Mouse (Mus musculus) bone marrow, adult 2 months (tissue): ENCODE results near the gene Ubqln2. TPM values are rescaled to one million over a fixed set of nuclear protein-coding genes. Genes with fewer than 3 reads are reported as not detected.

Experiments
- H3K27ac ChIP-seq: fragments of 200-500 bp; 2 replicates; pipeline ENCODE4 v1.5.1; 2012; ENCODE audit warnings: low read depth, mild to moderate bottlenecking, control low read depth, inconsistent platforms, low read length; ENCODE audit not compliant: control insufficient read depth, poor library complexity, insufficient read depth
- H3K4me1 ChIP-seq: fragments of 200-500 bp; 2 replicates; pipeline ENCODE4 v1.6.1; 2011; ENCODE audit warnings: low read length; ENCODE audit not compliant: control insufficient read depth, insufficient read depth
- H3K4me3 ChIP-seq: fragments of 200-500 bp; replicated peaks from 2 replicates; pipeline ENCODE3; 2011; ENCODE audit warnings: mild to moderate bottlenecking, low read depth, low read length, control low read depth; ENCODE audit not compliant: control insufficient read depth
- CTCF ChIP-seq: fragments of 200-500 bp; IDR thresholded peaks from 2 replicates; pipeline ENCODE4 v1.5.1; 2011; ENCODE audit warnings: low read length, control low read depth; ENCODE audit not compliant: control insufficient read depth, insufficient read depth
- POLR2A ChIP-seq: fragments of 200-500 bp; IDR thresholded peaks from 2 replicates; pipeline ENCODE4 v1.6.1; 2011; ENCODE audit warnings: low read depth, mild to moderate bottlenecking, control low read depth, low read length, borderline replicate concordance; ENCODE audit not compliant: control insufficient read depth
- WGBS: fragments of 180-500 bp; shearing (Covaris S2); methylation state at CpG from one replicate; pipeline ENCODE4 v1.1.7; 2018; 5-methylcytosine and 5-hydroxymethylcytosine counted together
- polyA plus RNA-seq: library from polyadenylated mRNA; stranded (reverse); fragments of >200 nt; gene quantifications from 2 replicates; pipeline ENCODE4 v1.2.4, GENCODE M21; 2011; ENCODE audit warnings: low replicate concordance; ENCODE audit not compliant: missing spikeins, insufficient read depth, insufficient read length

Ubqln2 gene
- polyA plus RNA-seq = 1.9 and 6.5 TPM in 2 replicates

DNA sequence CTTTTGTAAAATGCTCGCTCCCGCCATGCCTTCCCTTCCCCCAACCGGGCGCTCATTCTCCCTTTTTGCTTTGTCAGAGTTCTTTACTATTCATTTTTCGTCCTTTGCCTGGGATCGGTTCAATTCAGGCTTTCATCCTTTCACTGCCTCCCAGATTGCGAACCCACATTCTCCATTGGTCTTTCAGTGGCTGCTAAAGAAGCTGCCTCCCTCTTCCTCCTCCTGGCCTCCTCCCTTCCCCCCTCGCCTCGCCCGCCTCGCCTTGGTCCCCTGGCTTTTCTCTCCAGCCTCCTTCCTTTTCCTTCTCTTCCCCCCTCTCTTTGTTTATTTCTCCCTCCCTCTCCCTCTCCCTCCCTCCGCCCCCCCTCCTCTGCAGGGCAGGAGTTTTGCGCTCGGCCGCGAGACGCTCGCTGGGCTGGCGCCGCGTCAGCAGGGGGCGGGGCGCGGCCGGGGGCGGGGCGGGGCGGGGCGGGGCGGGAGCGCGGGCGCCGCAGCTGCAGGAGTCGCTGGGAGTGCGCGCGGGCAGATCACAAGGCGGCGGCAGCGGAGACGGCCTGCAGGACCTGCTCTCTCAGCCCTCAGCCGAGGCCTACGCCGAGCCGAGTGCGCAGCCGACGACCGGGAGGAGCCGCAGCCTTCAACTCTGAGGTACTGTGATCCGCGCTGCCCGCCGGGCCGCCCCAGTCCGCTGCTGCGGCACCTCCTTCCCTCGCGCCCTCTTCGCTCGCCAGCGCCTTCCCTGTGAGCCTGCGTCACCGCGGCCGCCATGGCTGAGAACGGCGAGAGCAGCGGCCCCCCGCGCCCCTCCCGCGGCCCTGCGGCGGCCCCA, at the start of gene Ubqln2:
Ubqln2 (plus strand) TSS at position 540 of the 829 bp plus-strand sequence.
- Histone ChIP-seq H3K27ac (peak within 1 kb of the TSS; percentile 63), H3K4me1 (no peaks in the 10 kb centered on the region), H3K4me3 (peak within 1 kb of the TSS; percentile 84)
- TF ChIP-seq CTCF = no peak
- peak; percentile 78; the same call in 1 of the 2 replicates for TF ChIP-seq POLR2A
- WGBS = 14% methylated on average over 75 of the region's 76 CpGs

GRCm38 (mm10) chrX:153451946-153452345, 46.1 kb upstream of the Ubqln2 start:
- Histone ChIP-seq H3K27ac (no peak overlapping the region), H3K4me1 (no peaks in the 10 kb centered on the region), H3K4me3 (no peak overlapping the region)
- no peak for TF ChIP-seq CTCF
- no peak for TF ChIP-seq POLR2A
- 37% methylated on average over 5 of the region's 5 CpGs for WGBS

DNA sequence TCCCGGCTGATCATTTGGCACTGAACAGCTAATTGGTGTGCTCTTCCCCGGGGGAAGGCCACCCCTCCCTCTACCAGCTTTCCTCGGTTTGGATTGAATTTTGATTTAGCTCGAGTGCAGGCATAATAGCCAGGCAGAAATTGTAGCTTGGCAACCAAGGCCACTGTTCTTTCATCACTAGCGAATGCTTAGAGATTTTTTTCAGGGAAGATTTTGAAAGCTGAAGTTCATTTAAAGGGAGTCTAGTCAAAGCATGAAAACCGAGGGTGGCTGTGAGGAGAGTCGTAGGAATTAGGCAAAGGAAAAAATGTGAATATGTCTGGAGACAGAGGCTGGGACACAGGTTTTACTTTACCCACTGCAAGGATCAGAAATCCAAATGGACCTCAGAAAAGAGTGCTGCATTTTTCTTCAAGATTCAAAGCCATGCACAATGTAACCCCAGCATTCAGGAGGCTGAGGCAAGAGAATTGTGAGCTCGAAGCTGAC, 21.2 kb upstream of the Ubqln2 start:
- Histone ChIP-seq H3K4me3 (no peak overlapping the region), H3K4me1 (no peaks in the 10 kb centered on the region), H3K27ac (no peak overlapping the region)
- 77% methylated on average over 8 of the region's 8 CpGs for WGBS
- TF ChIP-seq POLR2A = no peak
- TF ChIP-seq CTCF = no peak

- TF ChIP-seq POLR2A = no peak
- no peak for TF ChIP-seq CTCF
- WGBS = 42% methylated on average over 3 of the region's 3 CpGs
- no peak overlapping the region for H3K4me3 ChIP-seq
These were observed 5.7 kb upstream of the Ubqln2 start for GRCm38 (mm10) chrX:153492326-153492725.

DNA sequence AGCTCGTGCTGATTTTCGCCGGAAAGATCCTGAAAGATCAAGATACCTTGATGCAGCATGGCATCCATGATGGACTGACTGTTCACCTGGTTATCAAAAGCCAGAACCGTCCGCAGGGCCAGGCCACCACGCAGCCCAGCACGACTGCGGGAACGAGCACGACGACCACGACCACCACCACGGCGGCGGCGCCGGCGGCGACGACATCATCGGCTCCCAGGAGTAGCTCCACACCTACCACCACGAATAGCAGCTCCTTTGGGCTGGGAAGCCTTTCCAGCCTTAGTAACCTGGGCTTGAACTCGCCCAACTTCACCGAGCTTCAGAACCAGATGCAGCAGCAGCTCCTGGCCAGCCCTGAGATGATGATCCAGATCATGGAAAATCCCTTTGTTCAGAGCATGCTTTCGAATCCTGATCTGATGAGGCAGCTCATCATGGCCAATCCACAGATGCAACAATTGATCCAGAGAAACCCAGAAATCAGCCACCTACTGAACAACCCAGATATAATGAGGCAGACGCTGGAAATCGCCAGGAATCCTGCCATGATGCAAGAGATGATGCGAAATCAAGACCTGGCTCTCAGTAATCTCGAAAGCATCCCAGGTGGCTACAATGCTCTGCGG, 752 bp downstream of the Ubqln2 start:
- peak overlapping the region; percentile 65 for H3K4me3 ChIP-seq
- H3K4me1 ChIP-seq = no peaks in the 10 kb centered on the region
- 30% methylated on average over 30 of the region's 30 CpGs for WGBS
- TF ChIP-seq POLR2A (no peak), CTCF (no peak)
- no peak overlapping the region; the same call in 1 of the 2 replicates for H3K27ac ChIP-seq

More at GRCm38 (mm10) chrX:153492326-153492725, 5.7 kb upstream of the Ubqln2 start:
- Histone ChIP-seq H3K27ac (no peak overlapping the region), H3K4me1 (no peaks in the 10 kb centered on the region)

GRCm38 (mm10) chrX:153499294-153500046, 1.4 kb downstream of the Ubqln2 start:
- Histone ChIP-seq H3K4me3 (no peak overlapping the region), H3K4me1 (no peaks in the 10 kb centered on the region), H3K27ac (no peak overlapping the region)
- WGBS = 74% methylated on average over 32 of the region's 32 CpGs
- TF ChIP-seq POLR2A (no peak), CTCF (no peak)

DNA sequence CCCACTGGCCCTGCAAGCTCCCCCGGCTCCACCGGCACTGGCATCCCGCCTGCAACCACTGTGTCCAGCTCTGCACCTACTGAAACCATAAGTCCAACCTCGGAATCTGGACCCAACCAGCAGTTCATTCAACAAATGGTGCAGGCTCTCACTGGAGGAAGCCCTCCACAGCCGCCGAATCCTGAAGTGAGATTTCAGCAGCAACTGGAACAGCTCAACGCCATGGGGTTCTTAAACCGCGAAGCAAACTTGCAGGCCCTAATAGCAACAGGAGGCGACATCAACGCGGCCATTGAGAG, 2.0 kb downstream of the Ubqln2 start:
- H3K4me1 ChIP-seq = no peaks in the 10 kb centered on the region
- H3K4me3 ChIP-seq = no peak overlapping the region
- TF ChIP-seq CTCF (no peak), POLR2A (no peak)
- 68% methylated on average over 12 of the region's 12 CpGs for WGBS
- no peak overlapping the region for H3K27ac ChIP-seq

DNA sequence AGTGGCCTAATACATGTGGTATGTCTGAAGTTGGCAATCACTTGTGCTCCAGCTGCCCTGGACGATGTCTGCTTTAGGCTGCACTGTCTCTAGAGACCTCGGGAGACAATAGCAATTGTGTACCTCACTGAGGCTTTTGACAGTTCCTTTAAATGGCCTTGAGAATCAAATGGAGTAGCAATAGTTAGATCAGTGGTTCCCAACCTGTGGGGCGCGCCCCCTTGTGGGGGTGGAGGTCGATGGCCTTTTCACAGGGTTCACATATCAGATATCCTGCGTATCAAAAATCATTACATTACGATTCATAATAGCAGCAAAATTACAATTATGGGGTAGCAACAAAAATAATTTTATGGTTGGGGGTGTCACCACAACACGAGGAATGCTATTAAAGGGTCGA, 7.9 kb downstream of the Ubqln2 start:
- no peaks in the 10 kb centered on the region for H3K4me1 ChIP-seq
- TF ChIP-seq CTCF (peak; percentile 50; the same call in 1 of the 2 replicates), POLR2A (no peak)
- H3K27ac ChIP-seq = no peak overlapping the region
- WGBS = 40% methylated on average over 9 of the region's 9 CpGs
- H3K4me3 ChIP-seq = no peak overlapping the region
